Mouse (Mus musculus) intestine, postnatal 0 days (tissue): Measurements from ENCODE around the gene Ebf3. TPM values are rescaled to one million over a fixed set of nuclear protein-coding genes. Genes with fewer than 3 reads are reported as not detected.

Source experiments
- ATAC-seq: fragments of 200-750 bp; cut with Nextera tagmentation; 2 replicates; pipeline ENCODE4 v1.8.0; 2017; ENCODE audit warnings: mild to moderate bottlenecking, moderate TSS enrichment, moderate library complexity
- H3K27ac ChIP-seq: fragments of 300-500 bp; sonication (generic); 2 replicates; pipeline ENCODE4 v1.5.1; 2014; ENCODE audit warnings: mild to moderate bottlenecking, low read depth, low read length, moderate library complexity
- H3K27me3 ChIP-seq: fragments of 300-500 bp; sonication (generic); replicated peaks from 2 replicates; pipeline ENCODE4 v1.6.1; 2014; ENCODE audit warnings: low read length, mixed read lengths; ENCODE audit not compliant: control insufficient read depth, insufficient read depth
- H3K36me3 ChIP-seq: fragments of 300-500 bp; sonication (generic); 2 replicates; pipeline ENCODE4 v1.6.1; 2014; ENCODE audit warnings: mild to moderate bottlenecking, moderate library complexity; ENCODE audit not compliant: control insufficient read depth, insufficient read depth
- H3K4me1 ChIP-seq: fragments of 300-500 bp; sonication (generic); replicated peaks from 2 replicates; pipeline ENCODE4 v1.6.1; 2014; ENCODE audit warnings: antibody characterized with exemption, low read length, mixed read lengths; ENCODE audit not compliant: control insufficient read depth, insufficient read depth
- H3K4me2 ChIP-seq: fragments of 300-500 bp; sonication (generic); replicated peaks from 2 replicates; pipeline ENCODE4 v1.6.1; 2014; ENCODE audit warnings: low read depth, mild to moderate bottlenecking, moderate library complexity
- H3K4me3 ChIP-seq: fragments of 300-500 bp; sonication (generic); 2 replicates; pipeline ENCODE4 v1.5.1; 2014; ENCODE audit warnings: low read depth, low read length
- H3K9ac ChIP-seq: fragments of 300-500 bp; sonication (generic); 2 replicates; pipeline ENCODE4 v1.6.1; 2014; ENCODE audit warnings: mild to moderate bottlenecking, low read depth, low read length
- H3K9me3 ChIP-seq: fragments of 300-500 bp; sonication (generic); 2 replicates; pipeline ENCODE4 v1.6.1; 2016; ENCODE audit warnings: mixed run types; ENCODE audit not compliant: control insufficient read depth
- CTCF ChIP-seq: sonication (generic); IDR thresholded peaks from 2 replicates; pipeline ENCODE4 v1.5.1; 2016; ENCODE audit warnings: low read depth, mild to moderate bottlenecking, control low read depth, antibody characterized with exemption, moderate library complexity
- WGBS: fragments of 180-500 bp; shearing (Covaris S2); extraction: QIAGEN DNeasy Blood & Tissue Kit; methylation state at CpG from one replicate; pipeline ENCODE4 v1.1.7; 2014; 5-methylcytosine and 5-hydroxymethylcytosine counted together
- polyA plus RNA-seq: library from polyadenylated mRNA; unstranded; fragments of >200 nt; fragmentation: Nextera tagmentation; extraction: Ambion mirVana; gene quantifications from 2 replicates; pipeline ENCODE4 v1.2.1, GENCODE M21; 2015

Gene Ebf3
- polyA plus RNA-seq, 1 experiment from 2014 or later = 0.31 TPM

GRCm38 (mm10) chr7:137312933-137313182 lies 1.4 kb downstream of the Ebf3 start:
- Histone ChIP-seq H3K4me1 (0 out of 2 replicates have a peak, but pooled peaks cover 5% of the 10 kb centered on the region), H3K36me3 (no peaks in the 10 kb centered on the region), H3K27ac (no peak overlapping the region), H3K9ac (peak overlapping the region; percentile 53; the same call in 1 of the 2 replicates), H3K27me3 (peaks cover 97% of the 10 kb centered on the region), H3K4me3 (peak overlapping the region; percentile 65), H3K9me3 (no peaks in the 10 kb centered on the region), H3K4me2 (peak overlapping the region; percentile 96)
- WGBS = 2% methylated on average over 10 of the region's 10 CpGs
- ATAC-seq = no peak
- no peak for TF ChIP-seq CTCF

GRCm38 (mm10) chr7:137312166-137312932 lies 1.9 kb downstream of the Ebf3 start:
- Histone ChIP-seq H3K4me3 (peak overlapping the region; percentile 65), H3K4me2 (peak overlapping the region; percentile 96), H3K27ac (no peak overlapping the region), H3K27me3 (peaks cover 94% of the 10 kb centered on the region), H3K9ac (peak overlapping the region; percentile 53; the same call in 1 of the 2 replicates), H3K36me3 (no peaks in the 10 kb centered on the region), H3K4me1 (0 out of 2 replicates have a peak, but pooled peaks cover 5% of the 10 kb centered on the region), H3K9me3 (no peaks in the 10 kb centered on the region)
- TF ChIP-seq CTCF = no peak
- no peak for ATAC-seq
- 14% methylated on average over 17 of the region's 17 CpGs for WGBS

GRCm38 (mm10) chr7:137311341-137312110 lies 2.7 kb downstream of the Ebf3 start:
- Histone ChIP-seq H3K9me3 (no peaks in the 10 kb centered on the region), H3K4me3 (peak overlapping the region; percentile 65; the same call in 1 of the 2 replicates), H3K9ac (no peak overlapping the region), H3K27me3 (peaks cover 94% of the 10 kb centered on the region), H3K4me1 (0 out of 2 replicates have a peak, but pooled peaks cover 5% of the 10 kb centered on the region), H3K4me2 (peak overlapping the region; percentile 64), H3K27ac (no peak overlapping the region), H3K36me3 (no peaks in the 10 kb centered on the region)
- WGBS = 11% methylated on average over 8 of the region's 8 CpGs
- ATAC-seq = no peak
- TF ChIP-seq CTCF = no peak

- H3K9ac ChIP-seq = no peak overlapping the region
- 0 out of 2 replicates have a peak, but pooled peaks cover 5% of the 10 kb centered on the region for H3K4me1 ChIP-seq
- TF ChIP-seq CTCF = no peak
- peaks cover 94% of the 10 kb centered on the region for H3K27me3 ChIP-seq
- no peaks in the 10 kb centered on the region for H3K9me3 ChIP-seq
- no peak for ATAC-seq
- no peak overlapping the region for H3K27ac ChIP-seq
- H3K4me3 ChIP-seq = peak overlapping the region; percentile 65
- 9% methylated on average over 11 of the region's 11 CpGs for WGBS
- H3K36me3 ChIP-seq = no peaks in the 10 kb centered on the region
- H3K4me2 ChIP-seq = peak overlapping the region; percentile 64
Measured at GRCm38 (mm10) chr7:137310876-137311275, 3.4 kb downstream of the Ebf3 start.

GRCm38 (mm10) chr7:137310091-137310761 lies 4.0 kb downstream of the Ebf3 start:
- H3K9me3 ChIP-seq = no peaks in the 10 kb centered on the region
- no peak overlapping the region; the same call in 1 of the 2 replicates for H3K9ac ChIP-seq
- H3K4me3 ChIP-seq = peak overlapping the region; percentile 65
- peak overlapping the region; percentile 64 for H3K4me2 ChIP-seq
- WGBS = 1% methylated on average over 44 of the region's 49 CpGs
- no peak for ATAC-seq
- no peak overlapping the region for H3K27ac ChIP-seq
- H3K4me1 ChIP-seq = 0 out of 2 replicates have a peak, but pooled peaks cover 5% of the 10 kb centered on the region
- no peaks in the 10 kb centered on the region for H3K36me3 ChIP-seq
- no peak for TF ChIP-seq CTCF
- peaks cover 94% of the 10 kb centered on the region for H3K27me3 ChIP-seq
